Mouse (Mus musculus): ENCODE data around the gene Rmi2. TPM values are rescaled to one million over a fixed set of nuclear protein-coding genes. Genes with fewer than 3 reads are reported as not detected.

The Rmi2 gene
- polyA plus RNA-seq, 1 experiment, result 3.8 TPM

- TF ChIP-seq POLR2A (IDR thresholded peaks at IDR 0.05; ENCODE audit: insufficient read depth, low read length), result no peak
- no peak for TF ChIP-seq EP300 (IDR thresholded peaks at IDR 0.05; ENCODE audit: insufficient read depth, low read depth, low read length)
- TF ChIP-seq CTCF (IDR thresholded peaks at IDR 0.05; ENCODE audit: low read depth, low read length), result no peak
- Histone ChIP-seq H3K4me1 (ENCODE audit: control insufficient read depth, insufficient read depth, low read length) (no peaks in the 10 kb centered on the region), H3K27me3 (ENCODE audit: control insufficient read depth, insufficient read depth, low read length, poor library complexity, severe bottlenecking) (no peaks in the 10 kb centered on the region), H3K9ac (ENCODE audit: low read depth, poor library complexity, severe bottlenecking) (no peak overlapping the region), H3K9me3 (replicated peaks; ENCODE audit: control insufficient read depth, insufficient read depth, low read length, poor library complexity, severe bottlenecking) (no peaks in the 10 kb centered on the region; the same call in 1 of the 2 replicates), H3K36me3 (ENCODE audit: control insufficient read depth, insufficient read depth, low read length, poor library complexity, severe bottlenecking) (no peaks in the 10 kb centered on the region), H3K27ac (ENCODE audit: insufficient read depth, low read length) (no peak overlapping the region), H3K4me3 (ENCODE audit: low read depth, low read length) (no peak overlapping the region)
These were observed 58.3 kb downstream of the Rmi2 start for GRCm38 (mm10) chr16:10893161-10893560.

DNA sequence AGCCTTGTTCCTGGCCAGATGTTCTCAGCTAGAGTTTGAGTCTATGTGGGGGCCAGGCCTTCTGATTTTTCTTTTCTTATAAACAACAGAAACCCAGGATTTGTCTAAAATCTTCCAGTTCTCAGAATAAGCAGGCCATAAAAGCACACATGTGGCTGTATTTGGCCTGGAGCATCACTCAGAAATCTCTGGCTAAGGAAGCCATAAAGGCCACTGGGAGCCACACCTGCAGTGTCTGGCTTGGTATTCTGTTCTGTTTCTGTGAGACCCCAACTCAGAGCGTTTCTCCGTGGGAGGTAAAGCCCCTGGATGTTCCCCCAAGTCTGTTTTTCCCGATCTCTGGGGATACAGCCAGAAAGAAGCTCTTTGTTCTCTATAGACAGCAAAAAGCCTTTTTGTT lies 61.0 kb downstream of the Rmi2 start:
- Histone ChIP-seq H3K36me3 (ENCODE audit: control insufficient read depth, insufficient read depth, low read length, poor library complexity, severe bottlenecking) (no peaks in the 10 kb centered on the region), H3K9ac (ENCODE audit: low read depth, poor library complexity, severe bottlenecking) (no peak overlapping the region), H3K4me1 (ENCODE audit: control insufficient read depth, insufficient read depth, low read length) (no peaks in the 10 kb centered on the region), H3K9me3 (replicated peaks; ENCODE audit: control insufficient read depth, insufficient read depth, low read length, poor library complexity, severe bottlenecking) (no peaks in the 10 kb centered on the region; the same call in 1 of the 2 replicates), H3K27me3 (ENCODE audit: control insufficient read depth, insufficient read depth, low read length, poor library complexity, severe bottlenecking) (no peaks in the 10 kb centered on the region), H3K4me3 (ENCODE audit: low read depth, low read length) (no peak overlapping the region), H3K27ac (ENCODE audit: insufficient read depth, low read length) (no peak overlapping the region)
- TF ChIP-seq CTCF (IDR thresholded peaks at IDR 0.05; ENCODE audit: low read depth, low read length) (no peak), EP300 (IDR thresholded peaks at IDR 0.05; ENCODE audit: insufficient read depth, low read depth, low read length) (no peak), POLR2A (IDR thresholded peaks at IDR 0.05; ENCODE audit: insufficient read depth, low read length) (no peak)

DNA sequence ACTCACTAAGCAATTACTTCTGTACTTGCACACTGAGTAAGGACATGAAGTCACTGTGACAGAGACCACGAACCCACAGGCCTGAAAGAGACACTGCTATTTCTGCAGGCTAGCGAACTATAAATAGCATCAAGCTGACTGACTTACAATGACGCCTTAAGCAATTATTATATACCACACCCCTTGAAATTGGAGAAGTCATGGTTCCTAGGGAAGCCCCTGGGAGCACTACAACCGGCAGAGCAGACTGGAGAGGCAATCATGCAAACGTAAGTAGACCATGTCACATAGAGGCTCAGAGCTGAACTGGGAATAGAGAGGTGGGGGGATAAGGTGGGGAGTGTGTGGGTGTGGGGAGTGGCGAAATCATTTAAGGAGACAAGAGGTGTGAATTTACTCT lies 62.5 kb downstream of the Rmi2 start:
- Histone ChIP-seq H3K9ac (ENCODE audit: low read depth, poor library complexity, severe bottlenecking) (no peak overlapping the region), H3K27ac (ENCODE audit: insufficient read depth, low read length) (no peak overlapping the region), H3K27me3 (ENCODE audit: control insufficient read depth, insufficient read depth, low read length, poor library complexity, severe bottlenecking) (no peaks in the 10 kb centered on the region), H3K36me3 (ENCODE audit: control insufficient read depth, insufficient read depth, low read length, poor library complexity, severe bottlenecking) (no peaks in the 10 kb centered on the region), H3K4me3 (ENCODE audit: low read depth, low read length) (no peak overlapping the region), H3K4me1 (ENCODE audit: control insufficient read depth, insufficient read depth, low read length) (no peaks in the 10 kb centered on the region), H3K9me3 (replicated peaks; ENCODE audit: control insufficient read depth, insufficient read depth, low read length, poor library complexity, severe bottlenecking) (no peaks in the 10 kb centered on the region; the same call in 1 of the 2 replicates)
- TF ChIP-seq POLR2A (IDR thresholded peaks at IDR 0.05; ENCODE audit: insufficient read depth, low read length) (no peak), EP300 (IDR thresholded peaks at IDR 0.05; ENCODE audit: insufficient read depth, low read depth, low read length) (no peak), CTCF (IDR thresholded peaks at IDR 0.05; ENCODE audit: low read depth, low read length) (no peak)

DNA sequence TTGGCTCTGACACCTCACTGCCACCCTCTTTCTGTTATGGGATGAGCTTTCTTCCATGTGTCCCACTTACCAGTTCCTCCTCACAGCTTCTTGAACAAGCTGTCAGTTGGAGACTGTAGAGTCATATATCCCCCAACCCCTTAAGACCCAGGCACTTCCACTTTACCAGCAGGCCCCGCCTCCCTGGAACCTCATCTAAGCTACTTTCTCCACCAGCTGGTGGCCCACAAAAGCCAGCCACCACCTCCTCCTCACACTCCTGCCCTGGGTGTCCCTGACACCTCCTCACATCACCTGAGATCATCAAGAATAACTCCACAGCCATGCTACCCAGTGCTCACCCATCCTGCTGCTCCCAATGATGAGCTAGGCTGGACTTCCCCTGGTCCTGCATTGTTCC lies 65.9 kb downstream of the Rmi2 start:
- no peak overlapping the region for H3K4me3 ChIP-seq (ENCODE audit: low read depth, low read length)
- no peak overlapping the region for H3K27ac ChIP-seq (ENCODE audit: insufficient read depth, low read length)
- no peaks in the 10 kb centered on the region; the same call in 1 of the 2 replicates for H3K9me3 ChIP-seq (replicated peaks; ENCODE audit: control insufficient read depth, insufficient read depth, low read length, poor library complexity, severe bottlenecking)
- no peak overlapping the region for H3K9ac ChIP-seq (ENCODE audit: low read depth, poor library complexity, severe bottlenecking)
- no peaks in the 10 kb centered on the region for H3K36me3 ChIP-seq (ENCODE audit: control insufficient read depth, insufficient read depth, low read length, poor library complexity, severe bottlenecking)
- TF ChIP-seq POLR2A (IDR thresholded peaks at IDR 0.05; ENCODE audit: insufficient read depth, low read length) (no peak), CTCF (IDR thresholded peaks at IDR 0.05; ENCODE audit: low read depth, low read length) (no peak), EP300 (IDR thresholded peaks at IDR 0.05; ENCODE audit: insufficient read depth, low read depth, low read length) (no peak)
- H3K4me1 ChIP-seq (ENCODE audit: control insufficient read depth, insufficient read depth, low read length), result no peaks in the 10 kb centered on the region
- H3K27me3 ChIP-seq (ENCODE audit: control insufficient read depth, insufficient read depth, low read length, poor library complexity, severe bottlenecking), result no peaks in the 10 kb centered on the region

GRCm38 (mm10) chr16:10901956-10902355 lies 67.1 kb downstream of the Rmi2 start:
- Histone ChIP-seq H3K27ac (ENCODE audit: insufficient read depth, low read length) (no peak overlapping the region), H3K36me3 (ENCODE audit: control insufficient read depth, insufficient read depth, low read length, poor library complexity, severe bottlenecking) (no peaks in the 10 kb centered on the region), H3K9ac (ENCODE audit: low read depth, poor library complexity, severe bottlenecking) (no peak overlapping the region), H3K27me3 (ENCODE audit: control insufficient read depth, insufficient read depth, low read length, poor library complexity, severe bottlenecking) (no peaks in the 10 kb centered on the region), H3K4me1 (ENCODE audit: control insufficient read depth, insufficient read depth, low read length) (no peaks in the 10 kb centered on the region), H3K9me3 (replicated peaks; ENCODE audit: control insufficient read depth, insufficient read depth, low read length, poor library complexity, severe bottlenecking) (no peaks in the 10 kb centered on the region), H3K4me3 (ENCODE audit: low read depth, low read length) (no peak overlapping the region)
- TF ChIP-seq CTCF (IDR thresholded peaks at IDR 0.05; ENCODE audit: low read depth, low read length) (no peak), EP300 (IDR thresholded peaks at IDR 0.05; ENCODE audit: insufficient read depth, low read depth, low read length) (no peak), POLR2A (IDR thresholded peaks at IDR 0.05; ENCODE audit: insufficient read depth, low read length) (no peak)

DNA sequence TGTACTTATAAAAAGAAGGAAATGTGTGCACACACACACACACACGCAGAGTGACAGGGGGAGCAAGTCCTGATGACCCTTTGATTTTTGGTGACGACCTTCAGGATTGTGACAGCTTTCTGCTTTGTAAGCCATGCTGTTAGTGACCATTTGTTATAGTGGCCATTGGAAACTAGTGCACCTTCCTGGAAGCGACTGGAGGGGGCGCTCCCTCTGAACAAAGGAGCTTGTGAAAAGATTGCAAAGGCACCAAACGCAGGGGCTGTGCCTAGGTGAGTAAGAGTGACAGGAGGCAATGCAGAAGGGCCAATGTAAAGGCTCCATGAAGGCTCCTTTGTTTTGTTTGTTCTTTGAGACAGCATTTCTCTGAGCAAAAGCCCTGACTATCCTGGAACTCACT lies 68.0 kb downstream of the Rmi2 start:
- no peaks in the 10 kb centered on the region for H3K27me3 ChIP-seq (ENCODE audit: control insufficient read depth, insufficient read depth, low read length, poor library complexity, severe bottlenecking)
- no peak overlapping the region for H3K9ac ChIP-seq (ENCODE audit: low read depth, poor library complexity, severe bottlenecking)
- no peaks in the 10 kb centered on the region for H3K9me3 ChIP-seq (replicated peaks; ENCODE audit: control insufficient read depth, insufficient read depth, low read length, poor library complexity, severe bottlenecking)
- H3K4me3 ChIP-seq (ENCODE audit: low read depth, low read length), result no peak overlapping the region
- no peaks in the 10 kb centered on the region for H3K36me3 ChIP-seq (ENCODE audit: control insufficient read depth, insufficient read depth, low read length, poor library complexity, severe bottlenecking)
- TF ChIP-seq EP300 (IDR thresholded peaks at IDR 0.05; ENCODE audit: insufficient read depth, low read depth, low read length) (no peak), POLR2A (IDR thresholded peaks at IDR 0.05; ENCODE audit: insufficient read depth, low read length) (no peak), CTCF (IDR thresholded peaks at IDR 0.05; ENCODE audit: low read depth, low read length) (no peak)
- no peaks in the 10 kb centered on the region for H3K4me1 ChIP-seq (ENCODE audit: control insufficient read depth, insufficient read depth, low read length)
- H3K27ac ChIP-seq (ENCODE audit: insufficient read depth, low read length), result no peak overlapping the region
